Mouse (Mus musculus) thymus, adult 2 months (tissue): Measurements from ENCODE around the gene Gpr176. TPM values are rescaled to one million over a fixed set of nuclear protein-coding genes. Genes with fewer than 3 reads are reported as not detected.
"Not testable (repeated sequence)": the region's sequence is repeated elsewhere in the genome, so short reads cannot be mapped to it uniquely, and the experiment has no call there.

ENCODE experiments used
- DNase-seq: peaks from one replicate; pipeline ENCODE4 v3.0.0; 2021
- H3K27ac ChIP-seq: fragments of 200-500 bp; 2 replicates; pipeline ENCODE4 v1.5.1; 2012; ENCODE audit warnings: low read length, control low read depth; ENCODE audit not compliant: control insufficient read depth, insufficient read depth
- H3K27me3 ChIP-seq: fragments of 200-500 bp; 2 replicates; pipeline ENCODE4 v1.6.1; 2012; ENCODE audit warnings: mild to moderate bottlenecking, low read length, moderate library complexity, mixed read lengths; ENCODE audit not compliant: control insufficient read depth, insufficient read depth
- H3K36me3 ChIP-seq: fragments of 200-500 bp; 2 replicates; pipeline ENCODE4 v1.6.1; 2012; ENCODE audit warnings: mild to moderate bottlenecking, low read length, moderate library complexity; ENCODE audit not compliant: control insufficient read depth, insufficient read depth
- H3K4me1 ChIP-seq: fragments of 200-500 bp; replicated peaks from 2 replicates; pipeline ENCODE4 v1.6.1; 2012; ENCODE audit warnings: low read length; ENCODE audit not compliant: control insufficient read depth, insufficient read depth
- H3K4me3 ChIP-seq: fragments of 200-500 bp; 2 replicates; pipeline ENCODE4 v1.5.1; 2012; ENCODE audit warnings: mild to moderate bottlenecking, low read length, control low read depth, moderate library complexity; ENCODE audit not compliant: control insufficient read depth, insufficient read depth
- CTCF ChIP-seq: fragments of 200-500 bp; IDR thresholded peaks from 2 replicates; pipeline ENCODE4 v1.5.1; 2012; ENCODE audit warnings: mild to moderate bottlenecking, control low read depth, low read length, moderate library complexity, borderline replicate concordance; ENCODE audit not compliant: control insufficient read depth, poor library complexity, insufficient read depth; ENCODE audit errors: extremely low read depth
- POLR2A ChIP-seq: fragments of 200-500 bp; IDR thresholded peaks from 2 replicates; pipeline ENCODE4 v1.6.1; 2012; ENCODE audit warnings: mild to moderate bottlenecking, low read length, control low read depth, moderate library complexity; ENCODE audit not compliant: control insufficient read depth, poor library complexity, insufficient read depth; ENCODE audit errors: extremely low read depth
- WGBS: fragments of 180-500 bp; shearing (Covaris S2); methylation state at CpG from one replicate; pipeline ENCODE4 v1.1.7; 2018; 5-methylcytosine and 5-hydroxymethylcytosine counted together
- polyA plus RNA-seq: library from polyadenylated mRNA; depleted of rRNA; stranded (reverse); fragments of >200 nt; gene quantifications from 2 replicates; pipeline ENCODE4 v1.2.3, GENCODE M21; 2012

Gene Gpr176
- polyA plus RNA-seq, 1 experiment: 0.30 TPM

DNA sequence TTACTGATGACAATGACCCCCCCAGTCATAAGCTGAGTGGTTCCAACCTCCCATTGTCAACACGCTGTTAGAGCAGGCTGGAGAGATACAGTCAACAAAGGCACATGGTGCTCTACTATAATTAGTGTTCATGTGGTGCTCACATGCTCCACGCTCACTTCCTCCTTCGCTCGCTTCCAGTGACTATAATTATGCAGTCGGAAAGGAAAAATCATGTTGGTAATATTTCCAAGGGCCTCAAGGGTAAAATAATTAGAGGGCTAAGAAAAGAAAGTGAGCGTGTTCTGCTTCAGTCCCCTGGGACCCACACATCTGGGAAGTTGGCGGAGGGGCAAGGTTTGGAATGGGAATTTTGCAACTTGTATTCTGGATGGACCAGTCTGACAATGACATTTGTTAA lies 77.7 kb downstream of the Gpr176 start:
- no peaks in the 10 kb centered on the region for H3K36me3 ChIP-seq
- H3K4me3 ChIP-seq: no peak overlapping the region
- no peaks in the 10 kb centered on the region for H3K4me1 ChIP-seq
- no peak for DNase-seq
- 64% methylated on average over 7 of the region's 7 CpGs for WGBS
- TF ChIP-seq POLR2A (no peak), CTCF (no peak)
- no peak overlapping the region for H3K27ac ChIP-seq
- H3K27me3 ChIP-seq: no peaks in the 10 kb centered on the region

DNA sequence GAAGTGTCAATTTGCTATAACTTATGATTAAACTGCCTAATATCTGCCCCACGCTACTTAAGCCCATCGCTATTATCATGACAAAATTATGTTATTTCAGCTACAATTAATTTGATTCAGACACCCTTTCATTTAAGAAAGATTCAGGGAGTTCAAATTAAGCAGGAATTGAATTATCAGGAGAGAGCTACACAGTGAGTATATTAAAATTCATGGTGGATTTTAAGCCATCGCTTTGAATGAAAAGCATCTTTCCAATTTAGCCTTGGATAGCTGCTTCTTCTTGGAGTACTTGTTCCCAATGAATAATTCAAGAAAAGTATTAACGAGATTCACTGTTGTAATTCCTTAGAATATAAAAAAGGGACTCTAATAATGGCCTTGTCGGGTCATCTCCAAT lies 79.6 kb downstream of the Gpr176 start:
- DNase-seq: no peak
- H3K36me3 ChIP-seq: no peaks in the 10 kb centered on the region
- H3K27ac ChIP-seq: no peak overlapping the region
- no peak for TF ChIP-seq POLR2A
- no peak for TF ChIP-seq CTCF
- WGBS: 96% methylated on average over 5 of the region's 5 CpGs
- H3K4me1 ChIP-seq: no peaks in the 10 kb centered on the region
- no peaks in the 10 kb centered on the region for H3K27me3 ChIP-seq
- H3K4me3 ChIP-seq: no peak overlapping the region

DNA sequence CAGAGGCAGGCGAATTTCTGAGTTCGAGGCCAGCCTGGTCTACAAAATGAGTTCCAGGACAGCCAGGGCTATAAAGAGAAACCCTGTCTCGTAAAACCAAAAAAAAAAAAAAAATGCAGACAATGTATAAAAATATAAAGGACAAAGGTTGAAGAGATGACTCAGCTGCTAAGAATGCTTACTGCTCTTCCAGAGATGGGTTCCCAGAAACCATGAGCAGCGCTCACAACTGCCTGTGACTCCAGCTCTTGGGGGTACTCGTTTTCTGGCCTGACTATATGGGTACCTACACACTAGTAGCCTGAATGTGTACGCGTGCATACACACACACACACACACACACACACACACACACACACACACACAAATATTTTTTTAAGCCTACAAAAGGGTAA lies 84.2 kb downstream of the Gpr176 start:
- not testable (repeated sequence) for H3K4me3 ChIP-seq, H3K4me1 ChIP-seq, H3K27ac ChIP-seq, H3K36me3 ChIP-seq, DNase-seq, H3K27me3 ChIP-seq
- WGBS: 95% methylated on average over 7 of the region's 7 CpGs

DNA sequence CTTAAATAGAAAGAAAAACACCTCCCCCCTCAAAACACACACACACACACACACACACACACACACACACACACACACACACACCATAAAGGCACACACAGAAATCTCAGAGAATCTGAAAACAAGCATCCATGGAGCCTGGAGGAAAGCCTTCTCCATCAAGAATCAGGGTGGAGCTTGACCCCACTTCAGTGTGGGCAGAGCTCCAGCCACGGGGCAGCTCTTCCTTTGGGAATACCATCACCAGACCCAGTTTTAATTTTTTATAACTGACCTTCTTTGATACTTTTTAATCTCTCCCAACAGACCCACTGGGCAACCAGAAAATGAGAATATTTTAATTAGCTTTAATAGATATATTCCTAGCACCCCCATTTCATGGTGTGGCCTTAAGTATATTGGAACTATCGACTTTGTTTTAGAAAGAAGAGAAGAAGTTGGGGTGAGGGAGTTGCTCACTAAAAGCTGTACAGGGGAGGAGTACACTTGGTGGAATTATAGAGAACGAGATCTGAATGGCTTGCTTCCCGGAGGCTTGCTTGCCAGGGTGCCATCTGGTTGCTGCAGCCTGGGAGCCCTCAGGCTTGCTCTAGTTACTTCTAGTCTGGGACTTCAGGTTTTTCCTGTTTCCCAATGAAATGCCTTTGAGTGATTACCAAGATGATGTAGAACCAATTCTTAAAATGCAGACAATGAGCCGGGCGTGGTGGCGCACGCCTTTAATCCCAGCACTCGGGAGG lies 84.7 kb downstream of the Gpr176 start:
- Histone ChIP-seq H3K4me1 (no peaks in the 10 kb centered on the region), H3K36me3 (no peaks in the 10 kb centered on the region), H3K27ac (no peak overlapping the region), H3K4me3 (no peak overlapping the region), H3K27me3 (no peaks in the 10 kb centered on the region)
- DNase-seq: no peak
- 93% methylated on average over 9 of the region's 9 CpGs for WGBS
- TF ChIP-seq POLR2A (no peak), CTCF (no peak)

DNA sequence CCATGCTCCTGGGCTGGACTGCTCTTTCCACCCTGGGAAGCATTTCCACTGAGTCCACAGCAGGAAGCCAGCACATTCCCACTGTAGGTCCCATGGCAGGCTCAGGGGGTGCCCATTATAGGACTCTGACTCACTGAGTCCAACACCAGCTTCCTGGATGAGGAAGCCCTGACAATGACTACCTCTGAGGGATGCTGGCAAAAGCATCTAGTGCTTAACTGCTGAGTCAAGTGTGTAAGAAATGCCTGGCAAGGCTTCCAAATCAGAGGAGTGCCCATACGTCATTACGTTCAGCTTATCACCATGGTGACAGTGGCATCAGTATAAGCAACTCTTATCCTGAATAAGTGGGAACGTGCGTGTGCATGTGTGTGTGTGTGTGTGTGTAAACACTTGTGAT lies 85.5 kb downstream of the Gpr176 start:
- WGBS: 92% methylated on average over 4 of the region's 4 CpGs
- no peaks in the 10 kb centered on the region for H3K27me3 ChIP-seq

DNA sequence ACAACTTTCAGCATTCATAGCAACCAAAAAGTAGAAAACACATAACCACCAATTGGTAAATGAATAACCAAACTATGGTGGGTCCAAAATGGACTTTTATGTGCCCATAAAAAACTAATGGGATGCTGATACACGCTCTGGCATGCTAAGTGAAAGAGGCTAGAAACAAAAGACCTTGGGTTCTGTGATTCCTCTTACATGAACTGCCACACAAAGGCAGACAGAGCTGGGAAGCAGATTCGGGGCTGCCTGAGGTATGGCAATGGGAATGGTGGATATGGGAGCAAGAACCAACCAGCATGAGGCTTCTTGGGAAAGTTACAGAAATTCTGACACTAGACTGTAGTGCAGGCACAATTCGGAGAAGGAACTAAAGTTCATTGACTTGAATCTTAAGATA lies 90.8 kb downstream of the Gpr176 start:
- no peaks in the 10 kb centered on the region for H3K36me3 ChIP-seq
- H3K27me3 ChIP-seq: no peaks in the 10 kb centered on the region
- H3K27ac ChIP-seq: no peak overlapping the region
- no peak overlapping the region for H3K4me3 ChIP-seq
- TF ChIP-seq POLR2A (no peak), CTCF (no peak)
- DNase-seq: no peak
- no peaks in the 10 kb centered on the region for H3K4me1 ChIP-seq
- 86% methylated on average over 3 of the region's 3 CpGs for WGBS

More for the DNA sequence above, 85.5 kb downstream of the Gpr176 start:
- Histone ChIP-seq H3K27ac (no peak overlapping the region), H3K36me3 (no peaks in the 10 kb centered on the region), H3K4me1 (no peaks in the 10 kb centered on the region), H3K4me3 (no peak overlapping the region)
- TF ChIP-seq CTCF (no peak), POLR2A (no peak)
- no peak for DNase-seq

DNA sequence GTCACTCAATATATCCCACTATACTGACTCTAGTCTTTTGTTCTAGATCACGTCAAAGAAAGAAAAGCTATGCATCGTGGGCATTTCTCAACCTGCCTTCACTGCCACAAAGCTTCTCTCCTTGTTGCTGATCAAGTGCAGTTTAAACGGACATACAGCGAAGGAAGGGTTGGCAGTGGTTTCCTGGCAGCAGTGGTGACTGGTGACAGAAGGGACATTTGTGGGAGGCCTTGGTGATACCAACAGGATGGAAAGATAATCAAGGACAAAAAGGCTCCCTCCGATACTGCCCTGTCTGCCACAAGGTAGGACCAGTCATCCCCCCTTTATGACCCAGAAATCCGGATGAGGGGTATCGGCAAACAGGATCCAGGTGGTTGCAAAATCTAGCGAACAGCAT lies 95.0 kb downstream of the Gpr176 start:
- TF ChIP-seq CTCF: no peak
- no peak for TF ChIP-seq POLR2A
- WGBS: 91% methylated on average over 8 of the region's 8 CpGs
- H3K36me3 ChIP-seq: no peaks in the 10 kb centered on the region

More for the DNA sequence above, 95.0 kb downstream of the Gpr176 start:
- Histone ChIP-seq H3K27me3 (no peaks in the 10 kb centered on the region), H3K4me3 (no peak overlapping the region), H3K27ac (no peak overlapping the region), H3K4me1 (no peaks in the 10 kb centered on the region)
- DNase-seq: no peak
